Mouse (Mus musculus) liver, postnatal 0 days (tissue): ENCODE data around the gene Acad12.

ENCODE experiments used
- CTCF ChIP-seq: sonication (generic); IDR thresholded peaks from 2 replicates; pipeline ENCODE4 v1.5.1; 2016; ENCODE audit warnings: antibody characterized with exemption, low read depth
- EP300 ChIP-seq: IDR thresholded peaks from 2 replicates; pipeline ENCODE4 v1.6.1; 2016; ENCODE audit warnings: antibody characterized with exemption, low read depth, mild to moderate bottlenecking

- no peak for TF ChIP-seq CTCF
- no peak for TF ChIP-seq EP300
Observed at GRCm38 (mm10) chr5:121576927-121577488, 41.7 kb downstream of the Acad12 start.
